Mouse (Mus musculus) brain, embryonic 14.5 days (tissue): Measurements from ENCODE around the gene Wnt8b.

Source experiments
- CTCF ChIP-seq: fragments of 200-500 bp; IDR thresholded peaks from 2 replicates; pipeline ENCODE4 v1.5.1; 2012; ENCODE audit warnings: inconsistent platforms, mild to moderate bottlenecking, moderate library complexity, borderline replicate concordance; ENCODE audit not compliant: insufficient read depth, insufficient read length; ENCODE audit errors: extremely low read depth
- POLR2A ChIP-seq: fragments of 200-500 bp; IDR thresholded peaks from 2 replicates; pipeline ENCODE4 v1.6.1; 2012; ENCODE audit warnings: mild to moderate bottlenecking, inconsistent platforms, borderline replicate concordance; ENCODE audit not compliant: poor library complexity, insufficient read depth, insufficient read length, severe bottlenecking; ENCODE audit errors: extremely low read depth

GRCm38 (mm10) chr19:44487266-44487665 is 6.0 kb upstream of the Wnt8b start:
- TF ChIP-seq CTCF, result peak; percentile 51
- no peak for TF ChIP-seq POLR2A
